Mouse (Mus musculus) cerebellum, adult 2 months (tissue): Measurements from ENCODE around the gene Slc16a3.

ENCODE experiments used
- CTCF ChIP-seq: fragments of 200-500 bp; IDR thresholded peaks from 2 replicates; pipeline ENCODE4 v1.5.1; 2011; ENCODE audit warnings: low read depth, mild to moderate bottlenecking, control low read depth, low read length, moderate library complexity, borderline replicate concordance; ENCODE audit not compliant: insufficient read depth
- POLR2A ChIP-seq: fragments of 200-500 bp; IDR thresholded peaks from 2 replicates; pipeline ENCODE4 v1.6.1; 2011; ENCODE audit warnings: low read length, control low read depth, borderline replicate concordance; ENCODE audit not compliant: insufficient read depth

DNA sequence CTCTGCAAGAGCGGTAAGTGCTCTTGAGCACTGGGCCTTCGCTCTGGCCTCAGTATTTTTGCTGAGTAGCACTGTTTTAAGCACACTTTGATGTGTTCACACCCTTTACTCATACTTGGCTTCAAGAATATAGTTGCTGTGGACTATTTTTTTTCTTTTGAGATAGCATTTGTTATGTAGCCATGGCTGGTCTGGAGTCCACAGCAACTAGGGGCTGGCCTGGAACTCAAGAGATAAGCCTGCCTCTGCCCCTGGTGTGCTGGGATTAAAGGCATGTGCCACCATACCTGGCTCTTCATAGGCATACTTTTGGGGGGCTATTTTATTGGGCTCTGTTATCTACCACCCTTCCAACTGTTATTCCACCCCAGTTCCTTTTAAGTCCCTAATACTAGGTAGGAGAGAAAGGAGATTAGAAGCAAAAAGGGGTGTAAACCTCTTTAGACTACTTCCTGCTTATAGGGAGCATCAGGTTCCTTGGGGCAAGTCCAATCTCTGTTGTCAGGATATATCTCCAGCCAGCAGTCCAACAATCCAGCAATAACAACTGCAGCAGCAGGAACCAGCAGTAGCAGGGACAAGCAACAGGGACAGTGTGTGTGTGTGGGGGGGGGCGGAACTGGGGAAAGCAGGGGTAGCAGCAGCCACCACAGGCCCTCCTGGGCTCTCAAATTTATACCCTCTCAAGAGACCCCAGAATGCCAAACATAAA is 61.9 kb downstream of the Slc16a3 start:
- TF ChIP-seq CTCF, result no peak
- TF ChIP-seq POLR2A, result no peak
